Mouse (Mus musculus): ENCODE measurements around the gene C1qb. TPM values are rescaled to one million over a fixed set of nuclear protein-coding genes. Genes with fewer than 3 reads are reported as not detected.

The C1qb gene
- polyA plus RNA-seq, 1 experiment from 2014 or later, result 55.1 TPM

GRCm38 (mm10) chr4:136919526-136919925, 33.5 kb upstream of the C1qb start:
- no peak overlapping the region for H3K9ac ChIP-seq (replicated peaks; ENCODE audit: low read depth)
- no peak overlapping the region for H3K27ac ChIP-seq (ENCODE audit: low read length)
- ATAC-seq, result no peak
- H3K4me1 ChIP-seq (ENCODE audit: insufficient read depth, low read depth, low read length), result no peaks in the 10 kb centered on the region
- H3K9me3 ChIP-seq (ENCODE audit: low read length), result no peaks in the 10 kb centered on the region
- H3K36me3 ChIP-seq (ENCODE audit: insufficient read depth, low read length), result no peaks in the 10 kb centered on the region
- no peaks in the 10 kb centered on the region for H3K27me3 ChIP-seq (replicated peaks; ENCODE audit: insufficient read depth, low read length)
- no peak overlapping the region for H3K4me3 ChIP-seq (ENCODE audit: low read depth, low read length)
- no peak overlapping the region for H3K4me2 ChIP-seq (replicated peaks; ENCODE audit: low read depth, low read length)
- TF ChIP-seq CTCF (IDR thresholded peaks at IDR 0.05) (no peak), EP300 (IDR thresholded peaks at IDR 0.05) (no peak)
- whole genome bisulfite sequencing, result 71% methylated on average over 3 of the region's 3 CpGs
- no peak for DNase-seq (ENCODE audit: low spot score)

GRCm38 (mm10) chr4:136918834-136919233, 32.8 kb upstream of the C1qb start:
- Histone ChIP-seq H3K4me1 (ENCODE audit: insufficient read depth, low read depth, low read length) (no peaks in the 10 kb centered on the region), H3K4me3 (ENCODE audit: low read depth, low read length) (no peak overlapping the region), H3K4me2 (replicated peaks; ENCODE audit: low read depth, low read length) (no peak overlapping the region), H3K27me3 (replicated peaks; ENCODE audit: insufficient read depth, low read length) (no peaks in the 10 kb centered on the region), H3K9me3 (ENCODE audit: low read length) (no peaks in the 10 kb centered on the region), H3K27ac (ENCODE audit: low read length) (no peak overlapping the region), H3K36me3 (ENCODE audit: insufficient read depth, low read length) (no peaks in the 10 kb centered on the region), H3K9ac (replicated peaks; ENCODE audit: low read depth) (no peak overlapping the region)
- no peak for DNase-seq (ENCODE audit: low spot score)
- ATAC-seq, result no peak
- WGBS, result 86% methylated on average over 8 of the region's 8 CpGs
- TF ChIP-seq CTCF (IDR thresholded peaks at IDR 0.05) (no peak), EP300 (IDR thresholded peaks at IDR 0.05) (no peak)

GRCm38 (mm10) chr4:136917165-136917524, 31.2 kb upstream of the C1qb start:
- TF ChIP-seq EP300 (IDR thresholded peaks at IDR 0.05) (no peak), CTCF (IDR thresholded peaks at IDR 0.05) (no peak)
- DNase-seq (ENCODE audit: low spot score) (no peak), ATAC-seq (no peak)
- Histone ChIP-seq H3K36me3 (ENCODE audit: insufficient read depth, low read length) (no peaks in the 10 kb centered on the region), H3K4me1 (ENCODE audit: insufficient read depth, low read depth, low read length) (no peaks in the 10 kb centered on the region), H3K9me3 (ENCODE audit: low read length) (no peaks in the 10 kb centered on the region), H3K4me2 (replicated peaks; ENCODE audit: low read depth, low read length) (no peak overlapping the region), H3K27ac (ENCODE audit: low read length) (no peak overlapping the region), H3K9ac (replicated peaks; ENCODE audit: low read depth) (no peak overlapping the region), H3K4me3 (ENCODE audit: low read depth, low read length) (no peak overlapping the region), H3K27me3 (replicated peaks; ENCODE audit: insufficient read depth, low read length) (peaks cover 6% of the 10 kb centered on the region; the same call in 1 of the 2 replicates)
- WGBS, result 24% methylated on average over 6 of the region's 7 CpGs

DNA sequence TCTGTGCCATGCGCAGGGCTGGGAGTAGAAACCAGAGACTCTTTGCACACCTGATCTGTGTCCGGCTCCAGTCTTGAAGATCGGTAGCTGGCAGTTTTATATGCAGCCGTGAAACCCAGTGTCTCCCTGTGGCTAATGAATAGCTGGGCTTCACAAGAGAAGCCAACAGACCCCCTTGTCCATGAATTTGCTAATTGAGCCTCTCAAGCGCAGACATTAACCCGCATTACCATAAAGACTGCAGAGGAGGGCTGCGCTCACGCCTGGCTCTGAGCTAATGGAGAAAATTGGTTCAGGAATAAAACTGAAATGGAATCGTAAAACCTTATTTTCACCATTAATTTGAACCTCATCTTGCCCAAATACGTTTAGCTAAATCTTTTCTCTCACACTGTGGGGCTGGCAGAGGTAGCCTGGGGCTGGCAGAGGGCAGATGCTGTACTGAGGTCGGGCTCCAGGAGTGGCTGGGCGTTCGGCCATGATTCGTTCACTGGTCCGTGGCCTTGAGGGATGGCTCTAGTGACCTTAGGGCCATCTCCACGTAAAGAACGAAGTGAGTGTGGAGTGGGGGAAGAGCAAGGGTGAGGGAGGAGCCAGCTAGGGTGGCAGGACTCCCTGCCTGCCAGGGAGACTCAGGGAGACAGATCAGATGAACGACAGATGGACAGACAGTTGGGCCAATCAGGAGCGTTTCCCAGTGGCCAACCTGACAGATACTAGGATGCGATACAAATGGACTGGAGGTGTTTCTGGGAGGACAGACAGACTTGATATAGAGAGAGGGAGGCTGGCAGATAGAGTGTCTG, 30.6 kb upstream of the C1qb start:
- H3K4me3 ChIP-seq (ENCODE audit: low read depth, low read length), result no peak overlapping the region
- H3K27ac ChIP-seq (ENCODE audit: low read length), result no peak overlapping the region
- H3K36me3 ChIP-seq (ENCODE audit: insufficient read depth, low read length), result no peaks in the 10 kb centered on the region
- no peak overlapping the region for H3K9ac ChIP-seq (replicated peaks; ENCODE audit: low read depth)
- no peak for ATAC-seq
- peaks cover 9% of the 10 kb centered on the region; the same call in 1 of the 2 replicates for H3K27me3 ChIP-seq (replicated peaks; ENCODE audit: insufficient read depth, low read length)
- TF ChIP-seq CTCF (IDR thresholded peaks at IDR 0.05) (no peak), EP300 (IDR thresholded peaks at IDR 0.05) (no peak)
- DNase-seq (ENCODE audit: low spot score), result no peak
- no peak overlapping the region for H3K4me2 ChIP-seq (replicated peaks; ENCODE audit: low read depth, low read length)
- H3K9me3 ChIP-seq (ENCODE audit: low read length), result no peaks in the 10 kb centered on the region
- no peaks in the 10 kb centered on the region for H3K4me1 ChIP-seq (ENCODE audit: insufficient read depth, low read depth, low read length)
- WGBS, result 54% methylated on average over 20 of the region's 20 CpGs

- DNase-seq (ENCODE audit: low spot score) (no peak), ATAC-seq (no peak)
- peaks cover 16% of the 10 kb centered on the region for H3K27me3 ChIP-seq (replicated peaks; ENCODE audit: insufficient read depth, low read length)
- no peak overlapping the region for H3K27ac ChIP-seq (ENCODE audit: low read length)
- no peaks in the 10 kb centered on the region for H3K4me1 ChIP-seq (ENCODE audit: insufficient read depth, low read depth, low read length)
- no peak overlapping the region for H3K9ac ChIP-seq (replicated peaks; ENCODE audit: low read depth)
- WGBS, result 11% methylated on average over 9 of the region's 9 CpGs
- H3K36me3 ChIP-seq (ENCODE audit: insufficient read depth, low read length), result no peaks in the 10 kb centered on the region
- no peak overlapping the region for H3K4me3 ChIP-seq (ENCODE audit: low read depth, low read length)
- H3K9me3 ChIP-seq (ENCODE audit: low read length), result no peaks in the 10 kb centered on the region
- H3K4me2 ChIP-seq (replicated peaks; ENCODE audit: low read depth, low read length), result no peak overlapping the region
- TF ChIP-seq EP300 (IDR thresholded peaks at IDR 0.05), result no peak
- TF ChIP-seq CTCF (IDR thresholded peaks at IDR 0.05), result no peak
These were observed 26.9 kb upstream of the C1qb start for GRCm38 (mm10) chr4:136912841-136913240.

GRCm38 (mm10) chr4:136911804-136912203, 25.8 kb upstream of the C1qb start:
- Histone ChIP-seq H3K27ac (ENCODE audit: low read length) (no peak overlapping the region), H3K27me3 (replicated peaks; ENCODE audit: insufficient read depth, low read length) (peaks cover 18% of the 10 kb centered on the region), H3K4me2 (replicated peaks; ENCODE audit: low read depth, low read length) (no peak overlapping the region), H3K9ac (replicated peaks; ENCODE audit: low read depth) (no peak overlapping the region), H3K36me3 (ENCODE audit: insufficient read depth, low read length) (no peaks in the 10 kb centered on the region), H3K4me3 (ENCODE audit: low read depth, low read length) (no peak overlapping the region), H3K4me1 (ENCODE audit: insufficient read depth, low read depth, low read length) (no peaks in the 10 kb centered on the region), H3K9me3 (ENCODE audit: low read length) (no peaks in the 10 kb centered on the region)
- TF ChIP-seq CTCF (IDR thresholded peaks at IDR 0.05), result no peak
- no peak for TF ChIP-seq EP300 (IDR thresholded peaks at IDR 0.05)
- WGBS, result 38% methylated on average over 9 of the region's 9 CpGs
- DNase-seq (ENCODE audit: low spot score) (no peak), ATAC-seq (no peak)

Measured in lung, postnatal 0 days (tissue).